Mouse (Mus musculus) thymus, postnatal 36 days (tissue): Measurements from ENCODE around the gene Glmp.
"Not testable (repeated sequence)": the region's sequence is repeated elsewhere in the genome, so short reads cannot be mapped to it uniquely, and the experiment has no call there.

Source experiments
- DNase-seq, 2 experiments: peaks; one replicate each; pipeline ENCODE4 v3.0.0; 2022; ENCODE audit warnings: mixed read lengths in 2 of 2

Gene Glmp

DNA sequence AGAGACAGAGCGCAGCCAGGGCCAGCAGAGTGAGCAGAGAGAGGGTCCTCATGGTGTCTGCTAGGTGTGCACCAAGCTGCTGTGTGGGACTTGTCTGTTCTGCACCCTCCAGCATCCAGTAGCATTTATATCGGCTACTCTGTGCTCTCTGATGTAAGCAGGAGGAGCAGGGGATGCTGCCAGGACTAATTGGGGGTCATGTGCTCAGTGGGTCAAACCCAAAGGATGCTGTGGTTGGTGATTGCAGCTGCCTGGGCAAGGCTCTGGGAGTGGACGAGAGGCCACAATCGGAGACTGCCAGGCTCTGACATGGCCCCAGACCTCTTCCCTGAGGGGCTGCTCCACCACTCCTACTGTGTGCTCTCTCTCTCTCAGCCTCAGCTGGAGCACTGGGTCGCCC, 53.8 kb downstream of the Glmp start, which contains the start of gene Bglap2:
TSS of gene Bglap2 (minus strand) at position 101 of the 400 bp plus-strand sequence.
- not testable (repeated sequence) for DNase-seq
